ENCODE assay signal across 9 mouse cellular contexts in genomic region chr13:93718948-93719347, GRCm38 (mm10). TPM values are rescaled to one million over a fixed set of nuclear protein-coding genes. Genes with fewer than 3 reads are reported as not detected.
A peak's percentile ranks its signal among the peaks of the same experiment; 100 is the strongest.
DNase-seq lines count a peak whose midpoint lies in the region; ATAC-seq lines count a peak whose summit lies in the region.
"Had no signal": no experiment of that assay in that cellular context is flagged by ENCODE, and none has a peak within 500 bp of the region (broad histone marks: within the 10 kb centered on the region; RNA-seq: fewer than 3 reads in every experiment).

No protein-coding gene starts in this region.

- H3K4me2 ChIP-seq in heart, embryonic 11.5 days = no peak overlapping the region
- no peak overlapping the region for H3K4me2 ChIP-seq in midbrain, embryonic 16.5 days (ENCODE audit: low read length)
- H3K4me2 ChIP-seq: neural tube, embryonic 13.5 days had no signal

- no peak overlapping the region for H3K4me3 ChIP-seq in heart, embryonic 11.5 days (ENCODE audit: low read depth, low read length)
- no peak overlapping the region for H3K4me3 ChIP-seq in midbrain, embryonic 16.5 days (ENCODE audit: low read depth, low read length)
- H3K4me3 ChIP-seq: neural tube, embryonic 13.5 days had no signal

- H3K36me3 ChIP-seq in heart, embryonic 11.5 days (ENCODE audit: control insufficient read depth, insufficient read depth, low read length) = no peaks in the 10 kb centered on the region
- H3K36me3 ChIP-seq in midbrain, embryonic 16.5 days (ENCODE audit: control insufficient read depth, insufficient read depth, low read length) = no peaks in the 10 kb centered on the region
- H3K36me3 ChIP-seq: neural tube, embryonic 13.5 days had no signal

- ATAC-seq in heart, embryonic 11.5 days (replicated peaks; ENCODE audit: insufficient number of reproducible peaks, low FRiP score, low TSS enrichment) = no peak
- peak; percentile 50; the same call in 1 of the 2 replicates for ATAC-seq in midbrain, embryonic 16.5 days

- 3% methylated on average over 7 of the region's 7 CpGs for WGBS in heart, embryonic 11.5 days (ENCODE audit: insufficient replicate concordance)
- WGBS in midbrain, embryonic 16.5 days = 4% methylated on average over 7 of the region's 7 CpGs

- intact Hi-C loops in left cerebral cortex, postnatal 25 days (cut with DNase I) = loop anchor here (1.0 to 2.0 kb wide), 2 partner anchors 106 to 968 kb away; no protein-coding TSS in a partner anchor

- no peaks in the 10 kb centered on the region for H3K4me1 ChIP-seq in heart, embryonic 11.5 days (ENCODE audit: control insufficient read depth, insufficient read depth, low read length)
- peaks cover 2% of the 10 kb centered on the region; the same call in 1 of the 2 replicates for H3K4me1 ChIP-seq in midbrain, embryonic 16.5 days (ENCODE audit: control insufficient read depth, insufficient read depth, low read length)
- H3K4me1 ChIP-seq: neural tube, embryonic 13.5 days had no signal

- H3K9me3 ChIP-seq in heart, embryonic 11.5 days (replicated peaks; ENCODE audit: control insufficient read depth, low read length) = no peaks in the 10 kb centered on the region
- no peaks in the 10 kb centered on the region for H3K9me3 ChIP-seq in midbrain, embryonic 16.5 days (replicated peaks; ENCODE audit: control insufficient read depth, low read length, poor library complexity, severe bottlenecking)
- H3K9me3 ChIP-seq: neural tube, embryonic 13.5 days had no signal

- no peak overlapping the region for H3K27ac ChIP-seq in heart, embryonic 11.5 days (ENCODE audit: low read depth, low read length)
- H3K27ac ChIP-seq in midbrain, embryonic 16.5 days (ENCODE audit: low read length) = no peak overlapping the region
- H3K27ac ChIP-seq: neural tube, embryonic 13.5 days had no signal

- no peak overlapping the region for H3K9ac ChIP-seq in heart, embryonic 11.5 days (ENCODE audit: low read depth, low read length)
- no peak overlapping the region for H3K9ac ChIP-seq in midbrain, embryonic 16.5 days (ENCODE audit: low read depth, low read length)
- H3K9ac ChIP-seq: neural tube, embryonic 13.5 days had no signal

- peak; percentile 35 for DNase-seq in heart, adult 8-10 months (ENCODE audit: low spot score)
- peak; percentile 59 for DNase-seq in adipocyte (ENCODE audit: low spot score)
- DNase-seq in embryo, embryonic 10 days (ENCODE audit: low spot score) = peak; percentile 85
- DNase-seq in heart, postnatal 4 days = peak; percentile 83
- peak; percentile 65 to 66 for DNase-seq in left cerebral cortex, postnatal 25 days (ENCODE audit: low spot score in 2 of 2)
- peak; percentile 56 for DNase-seq in thymus, postnatal 14 days

- H3K27me3 ChIP-seq in heart, embryonic 11.5 days (ENCODE audit: control insufficient read depth, insufficient read depth, low read length) = no peaks in the 10 kb centered on the region
- no peaks in the 10 kb centered on the region for H3K27me3 ChIP-seq in midbrain, embryonic 16.5 days (ENCODE audit: control insufficient read depth, insufficient read depth, low read depth, low read length)

RNA-seq across cellular contexts. Expression of gene Dmgdh, which starts 44.7 kb away (rescaled TPM):
- not detected for total RNA-seq in heart, adult 8-10 months (2022)
- 0.24 and 0.46 TPM in 2 replicates for polyA plus RNA-seq in heart, embryonic 11.5 days (2014; fragmentation: Nextera tagmentation; extraction: Ambion mirVana)
- not detected for total RNA-seq in heart, postnatal 4 days (2021)
- under 1 TPM; 0.41 to 0.57 TPM for total RNA-seq in left cerebral cortex, postnatal 25 days (2021)
- 0.09 and 0.14 TPM in 2 replicates for polyA plus RNA-seq in midbrain, embryonic 16.5 days (2015; fragmentation: Nextera tagmentation; extraction: Ambion mirVana)
- polyA plus RNA-seq: neural tube, embryonic 13.5 days had no signal

RNA-seq across cellular contexts. Expression of gene Bhmt2, which starts 44.8 kb away (rescaled TPM):
- not detected for total RNA-seq in heart, adult 8-10 months (2022)
- 0.14 and 0.39 TPM in 2 replicates for polyA plus RNA-seq in heart, embryonic 11.5 days (2014; fragmentation: Nextera tagmentation; extraction: Ambion mirVana)
- total RNA-seq in heart, postnatal 4 days (2021) = not detected
- under 1 TPM; 0.25 to 0.28 TPM for total RNA-seq in left cerebral cortex, postnatal 25 days (2021)
- 0.19 TPM in 1 of 2 replicates, not detected in the other for polyA plus RNA-seq in midbrain, embryonic 16.5 days (2015; fragmentation: Nextera tagmentation; extraction: Ambion mirVana)

RNA-seq across cellular contexts. Expression of gene Arsb, which starts 52.5 kb away (rescaled TPM):
- total RNA-seq in heart, adult 8-10 months (2022) = 1 to 10 TPM; 4.6 to 5.7 (median 4.6) TPM
- polyA plus RNA-seq in heart, embryonic 11.5 days (2014; fragmentation: Nextera tagmentation; extraction: Ambion mirVana) = 5.9 and 9.0 TPM in 2 replicates
- total RNA-seq in heart, postnatal 4 days (2021) = 10 to 100 TPM; 10.1 to 11.7 TPM
- total RNA-seq in left cerebral cortex, postnatal 25 days (2021) = 10 to 100 TPM; 83.3 to 84.2 TPM
- 10.5 and 11.8 TPM in 2 replicates for polyA plus RNA-seq in midbrain, embryonic 16.5 days (2015; fragmentation: Nextera tagmentation; extraction: Ambion mirVana)

Comparison
In these comparisons a context has a peak if more than half of its experiments do, and no peak if none do; other contexts are left out.
1. DNase-seq: peak in every context shown above with its lines; median percentile 85 in embryo, embryonic 10 days; 83 in heart, postnatal 4 days; 66 in left cerebral cortex, postnatal 25 days; 59 in adipocyte; 56 in thymus, postnatal 14 days; 35 in heart, adult 8-10 months.
2. RNA of gene Arsb, which starts 52.5 kb away (total RNA-seq): 83.3 to 84.2 TPM in left cerebral cortex, postnatal 25 days; 10.1 to 11.7 TPM in heart, postnatal 4 days and 4.6 to 5.7 TPM in heart, adult 8-10 months; every median in the first group is over 4 times any median in the second.